Mouse (Mus musculus) myocyte (in vitro differentiated cells): ENCODE data around the gene Ccnf.

ENCODE experiments used
- CEBPB ChIP-seq: IDR thresholded peaks from 2 replicates; pipeline ENCODE4 v1.6.1; 2011; ENCODE audit warnings: mild to moderate bottlenecking, moderate library complexity; ENCODE audit not compliant: poor library complexity, insufficient read depth, severe bottlenecking
- E2F4 ChIP-seq: IDR thresholded peaks from one replicate; pipeline ENCODE4 v1.6.1; 2011; ENCODE audit warnings: mild to moderate bottlenecking, control low read depth, moderate library complexity; ENCODE audit not compliant: insufficient read depth
- MAX ChIP-seq: IDR thresholded peaks from one replicate; pipeline ENCODE4 v1.6.1; 2011; ENCODE audit warnings: low read depth, mild to moderate bottlenecking, control low read depth
- MYOD1 ChIP-seq, 3 experiments: IDR thresholded peaks; one replicate each; pipeline ENCODE4 v1.6.1; 2011; ENCODE audit warnings: control low read depth in 2 of 3, low read depth in 2 of 3, mild to moderate bottlenecking in 2 of 3, moderate library complexity in 1 of 3; ENCODE audit not compliant: insufficient read length in 2 of 3, control insufficient read depth in 1 of 3
- POLR2A ChIP-seq: IDR thresholded peaks from one replicate; pipeline ENCODE4 v1.6.1; 2011; ENCODE audit warnings: low read depth, mild to moderate bottlenecking, control low read depth, moderate library complexity; ENCODE audit not compliant: insufficient read length
- TCF12 ChIP-seq: IDR thresholded peaks from one replicate; pipeline ENCODE4 v1.6.1; 2011; ENCODE audit warnings: mild to moderate bottlenecking, control low read depth; ENCODE audit not compliant: poor library complexity, insufficient read depth, severe bottlenecking
- TCF3 ChIP-seq: IDR thresholded peaks from one replicate; pipeline ENCODE4 v1.6.1; 2011; ENCODE audit warnings: low read depth, control low read depth; ENCODE audit not compliant: insufficient read length
- USF1 ChIP-seq: IDR thresholded peaks from one replicate; pipeline ENCODE4 v1.6.1; 2011; ENCODE audit warnings: low read depth, mild to moderate bottlenecking, control low read depth, moderate library complexity

- TF ChIP-seq POLR2A, result no peak
- no peak for TF ChIP-seq MAX
- no peak for TF ChIP-seq MYOD1 (IDR thresholded peaks at IDR 0.05; ENCODE audit: control insufficient read depth in 1 of 3, insufficient read length in 2 of 3, low read depth in 2 of 3)
- no peak for TF ChIP-seq TCF12
- TF ChIP-seq TCF3, result no peak
- TF ChIP-seq USF1, result no peak
- no peak for TF ChIP-seq CEBPB
- TF ChIP-seq E2F4, result no peak
Measured at GRCm38 (mm10) chr17:24226721-24227120, 24.6 kb downstream of the Ccnf start.
